Mouse (Mus musculus): Measurements from ENCODE around the gene Sesn3.

DNA sequence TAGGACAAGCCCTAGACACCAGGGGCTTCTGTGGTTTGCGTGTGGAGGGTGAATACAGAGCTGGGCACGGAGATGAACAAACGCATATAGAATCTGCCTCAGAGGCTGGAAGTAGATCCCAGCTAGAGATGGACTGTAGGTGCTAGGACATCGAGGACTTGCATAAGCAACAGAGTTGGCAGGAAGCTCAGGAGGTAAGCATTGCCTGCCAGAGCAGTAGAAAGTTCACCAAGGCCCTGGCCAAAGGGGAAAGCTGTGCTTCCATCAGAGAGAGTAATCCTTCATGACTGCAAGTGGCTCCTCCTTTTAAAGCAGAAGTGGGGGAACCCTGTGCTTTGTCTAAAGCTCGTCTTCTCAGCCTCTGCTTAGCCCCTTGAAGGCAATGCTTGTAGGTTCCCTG is 74.5 kb downstream of the Sesn3 start:
- TF ChIP-seq CTCF (conservative IDR thresholded peaks at IDR 0.05 in 1 of 2, IDR thresholded peaks at IDR 0.05 in 1 of 2; ENCODE audit: low read depth in 2 of 2, low read length in 2 of 2) (no peak), POLR2AphosphoS2 (IDR thresholded peaks at IDR 0.05; ENCODE audit: low read depth, low read length) (no peak)

Data from CH12.LX (cell line).